Comparison of ENCODE assay signal across 9 mouse cellular contexts in genomic region chr6:126940451-126940850, GRCm38 (mm10). TPM values are rescaled to one million over a fixed set of nuclear protein-coding genes. Genes with fewer than 3 reads are reported as not detected.
DNase-seq lines count a peak whose midpoint lies in the region; ATAC-seq lines count a peak whose summit lies in the region.
"Had no signal": no experiment of that assay in that cellular context is flagged by ENCODE, and none has a peak within 500 bp of the region (broad histone marks: within the 10 kb centered on the region; RNA-seq: fewer than 3 reads in every experiment).

No protein-coding gene starts in this region.

- under 1% methylated on average over 5 of the region's 5 CpGs for WGBS in kidney, embryonic 15.5 days
- 4% methylated on average over 5 of the region's 5 CpGs for WGBS in limb, embryonic 13.5 days

- ATAC-seq in kidney, embryonic 15.5 days (replicated peaks; ENCODE audit: low FRiP score): no peak
- no peak for ATAC-seq in limb, embryonic 13.5 days (ENCODE audit: low FRiP score, low read depth)
- peak; percentile 75 for ATAC-seq in monocyte, adult 5-6 weeks (replicated peaks; ENCODE audit: insufficient number of reproducible peaks, low FRiP score, low TSS enrichment, poor library complexity, severe bottlenecking)

- H3K9ac ChIP-seq in kidney, embryonic 15.5 days: peak overlapping the region; percentile 43
- H3K9ac ChIP-seq in limb, embryonic 13.5 days: peak overlapping the region; percentile 81

- H3K27me3 ChIP-seq in kidney, embryonic 15.5 days: no peaks in the 10 kb centered on the region
- H3K27me3 ChIP-seq in erythroblast, embryonic 14.5 days (ENCODE audit: control insufficient read depth): no peaks in the 10 kb centered on the region
- H3K27me3 ChIP-seq in limb, embryonic 13.5 days: no peaks in the 10 kb centered on the region

- no peaks in the 10 kb centered on the region for H3K9me3 ChIP-seq in kidney, embryonic 15.5 days (replicated peaks)
- no peaks in the 10 kb centered on the region for H3K9me3 ChIP-seq in erythroblast, embryonic 14.5 days (ENCODE audit: control insufficient read depth, low read length)
- no peaks in the 10 kb centered on the region for H3K9me3 ChIP-seq in limb, embryonic 13.5 days

- H3K36me3 ChIP-seq in kidney, embryonic 15.5 days: peaks cover 29% of the 10 kb centered on the region
- H3K36me3 ChIP-seq in erythroblast, embryonic 14.5 days (ENCODE audit: control insufficient read depth): peaks cover 58% of the 10 kb centered on the region
- H3K36me3 ChIP-seq in limb, embryonic 13.5 days: peaks cover 15% of the 10 kb centered on the region

- H3K4me1 ChIP-seq in kidney, embryonic 15.5 days: peaks cover 31% of the 10 kb centered on the region
- H3K4me1 ChIP-seq in erythroblast, embryonic 14.5 days (ENCODE audit: control insufficient read depth): peaks cover 42% of the 10 kb centered on the region
- H3K4me1 ChIP-seq in limb, embryonic 13.5 days: peaks cover 28% of the 10 kb centered on the region

- peak overlapping the region; percentile 87 for H3K4me2 ChIP-seq in kidney, embryonic 15.5 days
- peak overlapping the region; percentile 96 for H3K4me2 ChIP-seq in limb, embryonic 13.5 days (replicated peaks)

- H3K4me3 ChIP-seq in kidney, embryonic 15.5 days (replicated peaks): peak overlapping the region; percentile 85
- peak overlapping the region; percentile 86 for H3K4me3 ChIP-seq in erythroblast, embryonic 14.5 days (replicated peaks)
- H3K4me3 ChIP-seq in limb, embryonic 13.5 days: peak overlapping the region; percentile 73

- no peak overlapping the region for H3K27ac ChIP-seq in kidney, embryonic 15.5 days
- H3K27ac ChIP-seq in limb, embryonic 13.5 days: no peak overlapping the region

- no peak for DNase-seq in kidney, adult 8-10 months
- DNase-seq in Muller cell, postnatal 12 days (ENCODE audit: inconsistent ontology term): peak; percentile 48
- DNase-seq in gastrocnemius, adult 8-10 months (ENCODE audit: low spot score in 2 of 2): no peak
- no peak for DNase-seq in left cerebral cortex, postnatal 36 days (ENCODE audit: low spot score in 2 of 2)

- intact Hi-C loops in left cerebral cortex, postnatal 36 days (cut with DNase I): loop anchor here (5.0 to 10.0 kb wide), 2 partner anchors 93 to 504 kb away; partner anchors contain the start of genes Ndufa9 and Parp11

RNA-seq across cellular contexts. Expression of gene D6Wsu163e, which starts 0.7 kb away (rescaled TPM):
- 17.2 and 18.0 TPM in 2 replicates for polyA plus RNA-seq in kidney, embryonic 15.5 days (2015; fragmentation: Nextera tagmentation; extraction: Ambion mirVana)
- polyA plus RNA-seq in erythroblast, embryonic 14.5 days (2012): 0.33 and 0.91 TPM in 2 replicates
- polyA plus RNA-seq in limb, embryonic 13.5 days (2015; fragmentation: Nextera tagmentation; extraction: Ambion mirVana): 17.2 and 18.0 TPM in 2 replicates
- total RNA-seq in monocyte, adult 5-6 weeks (2017): 37.2 to 50.2 TPM (median 48.4 TPM) in 3 replicates
- 1 to 10 TPM; 6.6 to 8.6 (median 7.8) TPM for total RNA-seq in gastrocnemius, adult 8-10 months (2022)
- 10 to 100 TPM; 43.0 to 44.0 TPM for total RNA-seq in left cerebral cortex, postnatal 36 days (2021)

RNA-seq across cellular contexts. Expression of gene Rad51ap1, which starts 1.1 kb away (rescaled TPM):
- polyA plus RNA-seq in kidney, embryonic 15.5 days (2015; fragmentation: Nextera tagmentation; extraction: Ambion mirVana): 58.2 and 61.5 TPM in 2 replicates
- 5.5 and 6.1 TPM in 2 replicates for polyA plus RNA-seq in erythroblast, embryonic 14.5 days (2012)
- polyA plus RNA-seq in limb, embryonic 13.5 days (2015; fragmentation: Nextera tagmentation; extraction: Ambion mirVana): 54.3 and 63.8 TPM in 2 replicates
- 1.9 to 2.0 TPM (median 1.9 TPM) in 3 replicates for total RNA-seq in monocyte, adult 5-6 weeks (2017)
- under 1 TPM in 2 of 4 experiments, not detected in 2; 0.52 to 0.90 TPM for total RNA-seq in gastrocnemius, adult 8-10 months (2022)
- total RNA-seq in left cerebral cortex, postnatal 36 days (2021): 1 to 10 TPM; 2.8 to 2.9 TPM

RNA-seq across cellular contexts. Expression of gene Dyrk4, which starts 18.8 kb away (rescaled TPM):
- not detected in 2 replicates for polyA plus RNA-seq in kidney, embryonic 15.5 days (2015; fragmentation: Nextera tagmentation; extraction: Ambion mirVana)
- polyA plus RNA-seq in erythroblast, embryonic 14.5 days (2012): not detected in 2 replicates
- polyA plus RNA-seq in limb, embryonic 13.5 days (2015; fragmentation: Nextera tagmentation; extraction: Ambion mirVana): not detected in 2 replicates
- not detected in 3 replicates for total RNA-seq in monocyte, adult 5-6 weeks (2017)
- total RNA-seq in gastrocnemius, adult 8-10 months (2022): not detected
- total RNA-seq in left cerebral cortex, postnatal 36 days (2021): under 1 TPM; 0.15 to 0.18 TPM
- total RNA-seq: heart, postnatal 10 days had no signal
